Mouse (Mus musculus): ENCODE data around the gene Insrr. TPM values are rescaled to one million over a fixed set of nuclear protein-coding genes. Genes with fewer than 3 reads are reported as not detected.

The Insrr gene
- 0.13 and 0.97 TPM in 2 replicates for polyA plus RNA-seq (2014; fragmentation: Nextera tagmentation; extraction: Ambion mirVana)

DNA sequence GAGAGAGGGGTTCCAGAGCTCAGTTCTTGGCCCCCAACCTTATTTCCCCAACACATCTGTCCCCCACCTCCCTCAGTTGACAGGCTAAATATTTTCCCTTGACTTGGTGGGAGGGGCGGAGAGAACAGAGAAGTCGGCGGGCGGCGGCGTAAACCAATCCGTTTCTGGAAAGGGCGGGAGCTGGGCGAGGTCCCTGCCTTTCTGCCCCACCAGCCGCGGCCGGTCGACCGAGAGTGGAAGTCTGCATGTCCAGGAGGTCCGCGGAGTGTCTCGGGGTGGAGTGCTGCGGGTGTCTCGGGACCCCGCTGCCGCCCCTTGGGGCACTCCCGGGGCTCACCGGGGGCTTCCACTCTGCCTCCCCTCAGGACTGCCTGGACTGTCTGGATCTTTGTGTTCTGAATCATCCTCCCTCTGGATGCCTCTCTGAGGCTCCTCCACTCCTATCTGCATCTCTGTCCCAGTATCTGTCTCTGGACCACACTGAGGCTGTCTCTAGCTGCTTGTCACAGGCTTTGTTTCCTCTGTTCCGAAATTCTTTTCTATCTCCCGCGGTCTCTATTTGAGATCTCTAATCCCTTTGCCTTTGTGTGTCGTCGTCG, at the start of gene Insrr:
Gene Insrr, plus strand, starts transcription at position 216 of the 599 bp plus-strand sequence.
- no peak within 1 kb of the TSS for H3K27ac ChIP-seq (replicated peaks; ENCODE audit: low read depth, low read length)
- peak within 1 kb of the TSS; percentile 54 for H3K4me2 ChIP-seq (ENCODE audit: low read length)
- DNase-seq (no peak), ATAC-seq (ENCODE audit: low FRiP score, low TSS enrichment) (no peak)
- H3K27me3 ChIP-seq (ENCODE audit: control insufficient read depth, insufficient read depth, low read length), result peaks cover 68% of the 10 kb centered on the region
- 0 out of 2 replicates have a peak within 1 kb of the TSS, but pooled peaks have one; percentile 16 for H3K9ac ChIP-seq (replicated peaks; ENCODE audit: low read length)
- peak within 1 kb of the TSS; percentile 25 for H3K4me3 ChIP-seq (replicated peaks; ENCODE audit: low read depth, low read length)
- peaks cover 17% of the 10 kb centered on the region for H3K4me1 ChIP-seq (ENCODE audit: control insufficient read depth, insufficient read depth, low read length)
- WGBS, result under 1% methylated on average over 29 of the region's 29 CpGs
- no peaks in the 10 kb centered on the region for H3K36me3 ChIP-seq (ENCODE audit: control insufficient read depth, insufficient read depth, low read length)
- no peaks in the 10 kb centered on the region for H3K9me3 ChIP-seq (ENCODE audit: control insufficient read depth, low read length)

DNA sequence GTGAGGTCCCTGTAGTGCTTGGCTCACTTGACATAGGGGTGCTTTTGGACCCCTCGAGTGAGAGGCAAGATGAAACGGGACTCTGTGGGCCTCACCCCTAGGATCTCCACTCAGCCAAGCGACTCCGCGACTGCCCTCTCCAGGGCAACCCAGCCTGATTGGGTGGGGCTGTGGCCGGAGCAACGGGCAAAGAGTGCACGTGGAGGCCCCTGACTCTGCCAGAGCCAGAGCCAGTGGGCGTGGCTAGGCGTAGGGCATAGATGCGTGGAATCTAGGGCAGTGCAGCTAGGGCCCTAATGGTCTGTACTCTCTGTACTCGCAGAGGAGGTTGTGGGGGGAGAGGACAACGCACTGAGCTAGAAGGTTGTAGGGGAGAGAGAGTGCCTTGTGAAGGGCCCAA, 48.3 kb upstream of the Insrr start, which contains the start of gene Lrrc71:
Gene Lrrc71, minus strand, starts transcription at position 195 of the 400 bp plus-strand sequence.
- no peaks in the 10 kb centered on the region for H3K9me3 ChIP-seq (ENCODE audit: control insufficient read depth, low read length)
- H3K27ac ChIP-seq (replicated peaks; ENCODE audit: low read depth, low read length), result no peak within 1 kb of the TSS
- peaks cover 10% of the 10 kb centered on the region for H3K4me1 ChIP-seq (ENCODE audit: control insufficient read depth, insufficient read depth, low read length)
- H3K4me2 ChIP-seq (ENCODE audit: low read length), result no peak within 1 kb of the TSS
- H3K36me3 ChIP-seq (ENCODE audit: control insufficient read depth, insufficient read depth, low read length), result no peaks in the 10 kb centered on the region
- ATAC-seq (ENCODE audit: low FRiP score, low TSS enrichment) (no peak), DNase-seq (no peak)
- no peaks in the 10 kb centered on the region for H3K27me3 ChIP-seq (ENCODE audit: control insufficient read depth, insufficient read depth, low read length)
- no peak within 1 kb of the TSS for H3K4me3 ChIP-seq (replicated peaks; ENCODE audit: low read depth, low read length)
- H3K9ac ChIP-seq (replicated peaks; ENCODE audit: low read length), result no peak within 1 kb of the TSS
- 40% methylated on average over 13 of the region's 13 CpGs for WGBS

DNA sequence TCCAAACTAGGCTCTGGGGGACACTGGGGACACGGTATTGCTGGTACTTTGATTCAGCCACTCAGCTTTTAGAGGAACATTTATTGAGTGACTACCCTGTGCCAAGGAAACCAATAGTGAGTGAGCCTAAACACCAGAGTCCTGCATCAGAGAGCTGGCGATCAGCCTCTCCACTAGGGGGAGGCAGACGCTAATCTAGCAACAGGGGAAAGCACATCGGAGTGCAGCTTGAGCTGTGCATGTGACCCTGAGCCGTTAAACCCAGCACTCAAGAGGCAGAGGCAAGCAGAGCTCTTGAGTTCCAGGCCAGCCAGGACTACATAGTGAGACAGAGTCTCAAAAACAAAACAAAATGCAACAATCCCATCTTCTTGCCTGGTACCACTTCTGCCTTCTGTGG, 47.7 kb upstream of the Insrr start:
- H3K4me1 ChIP-seq (ENCODE audit: control insufficient read depth, insufficient read depth, low read length), result peaks cover 10% of the 10 kb centered on the region
- no peaks in the 10 kb centered on the region for H3K27me3 ChIP-seq (ENCODE audit: control insufficient read depth, insufficient read depth, low read length)
- WGBS, result 18% methylated on average over 5 of the region's 5 CpGs
- no peak overlapping the region for H3K9ac ChIP-seq (replicated peaks; ENCODE audit: low read length)
- no peak overlapping the region for H3K4me3 ChIP-seq (replicated peaks; ENCODE audit: low read depth, low read length)
- no peak overlapping the region for H3K4me2 ChIP-seq (ENCODE audit: low read length)
- H3K36me3 ChIP-seq (ENCODE audit: control insufficient read depth, insufficient read depth, low read length), result no peaks in the 10 kb centered on the region
- peak; percentile 54 for DNase-seq
- ATAC-seq (ENCODE audit: low FRiP score, low TSS enrichment), result no peak
- H3K9me3 ChIP-seq (ENCODE audit: control insufficient read depth, low read length), result no peaks in the 10 kb centered on the region
- no peak overlapping the region for H3K27ac ChIP-seq (replicated peaks; ENCODE audit: low read depth, low read length)

DNA sequence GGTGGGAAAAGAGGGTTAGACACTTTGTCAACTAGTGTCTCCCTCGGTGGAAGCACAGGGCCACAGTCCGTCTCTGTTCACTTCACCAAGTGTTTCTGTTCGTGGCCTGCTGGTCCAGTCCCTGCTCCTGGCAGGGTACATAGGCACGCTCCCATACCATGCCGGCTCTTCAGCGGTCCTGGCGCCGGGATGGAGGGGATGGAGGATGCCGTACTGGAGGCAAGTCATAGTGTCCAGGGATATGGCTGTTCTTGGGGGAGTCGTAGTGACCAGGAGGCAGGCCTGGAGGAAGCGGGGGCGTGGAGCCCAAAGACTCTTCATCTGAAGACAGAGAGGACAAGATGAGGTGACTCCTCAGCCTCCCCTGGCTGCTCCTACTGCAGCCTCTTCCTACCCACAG, 46.8 kb upstream of the Insrr start:
- no peaks in the 10 kb centered on the region for H3K9me3 ChIP-seq (ENCODE audit: control insufficient read depth, low read length)
- WGBS, result 91% methylated on average over 12 of the region's 12 CpGs
- no peaks in the 10 kb centered on the region for H3K27me3 ChIP-seq (ENCODE audit: control insufficient read depth, insufficient read depth, low read length)
- H3K4me1 ChIP-seq (ENCODE audit: control insufficient read depth, insufficient read depth, low read length), result peaks cover 10% of the 10 kb centered on the region
- H3K4me2 ChIP-seq (ENCODE audit: low read length), result no peak overlapping the region
- no peaks in the 10 kb centered on the region for H3K36me3 ChIP-seq (ENCODE audit: control insufficient read depth, insufficient read depth, low read length)
- no peak overlapping the region for H3K27ac ChIP-seq (replicated peaks; ENCODE audit: low read depth, low read length)
- no peak overlapping the region for H3K4me3 ChIP-seq (replicated peaks; ENCODE audit: low read depth, low read length)
- ATAC-seq (ENCODE audit: low FRiP score, low TSS enrichment) (no peak), DNase-seq (no peak)
- H3K9ac ChIP-seq (replicated peaks; ENCODE audit: low read length), result no peak overlapping the region

DNA sequence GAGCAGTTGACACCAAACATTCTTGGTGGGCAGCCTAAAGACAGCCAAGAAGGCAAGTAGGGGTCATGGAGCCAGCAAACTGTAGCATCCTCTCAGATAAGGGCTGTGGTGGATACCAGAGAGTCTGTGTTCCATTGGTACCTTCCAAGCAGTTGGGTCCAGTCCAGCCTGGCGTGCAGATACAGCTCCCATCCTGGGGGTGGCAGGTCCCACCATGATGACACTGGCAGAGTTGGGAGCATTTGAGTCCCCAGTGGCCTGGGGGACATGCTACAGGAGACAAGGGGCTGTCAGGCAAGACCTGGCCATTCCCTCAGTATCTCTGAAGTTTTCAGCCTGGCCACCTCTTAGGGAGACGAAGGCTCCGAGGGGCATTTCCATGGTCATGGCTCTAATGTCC, 44.2 kb upstream of the Insrr start:
- ATAC-seq (ENCODE audit: low FRiP score, low TSS enrichment) (no peak), DNase-seq (no peak)
- 83% methylated on average over 3 of the region's 3 CpGs for WGBS
- no peaks in the 10 kb centered on the region for H3K36me3 ChIP-seq (ENCODE audit: control insufficient read depth, insufficient read depth, low read length)
- no peak overlapping the region for H3K4me2 ChIP-seq (ENCODE audit: low read length)
- H3K9me3 ChIP-seq (ENCODE audit: control insufficient read depth, low read length), result no peaks in the 10 kb centered on the region
- H3K27ac ChIP-seq (replicated peaks; ENCODE audit: low read depth, low read length), result no peak overlapping the region
- H3K4me3 ChIP-seq (replicated peaks; ENCODE audit: low read depth, low read length), result no peak overlapping the region
- 0 out of 2 replicates have a peak, but pooled peaks cover 2% of the 10 kb centered on the region for H3K4me1 ChIP-seq (ENCODE audit: control insufficient read depth, insufficient read depth, low read length)
- H3K9ac ChIP-seq (replicated peaks; ENCODE audit: low read length), result no peak overlapping the region
- H3K27me3 ChIP-seq (ENCODE audit: control insufficient read depth, insufficient read depth, low read length), result 0 out of 2 replicates have a peak, but pooled peaks cover 4% of the 10 kb centered on the region

DNA sequence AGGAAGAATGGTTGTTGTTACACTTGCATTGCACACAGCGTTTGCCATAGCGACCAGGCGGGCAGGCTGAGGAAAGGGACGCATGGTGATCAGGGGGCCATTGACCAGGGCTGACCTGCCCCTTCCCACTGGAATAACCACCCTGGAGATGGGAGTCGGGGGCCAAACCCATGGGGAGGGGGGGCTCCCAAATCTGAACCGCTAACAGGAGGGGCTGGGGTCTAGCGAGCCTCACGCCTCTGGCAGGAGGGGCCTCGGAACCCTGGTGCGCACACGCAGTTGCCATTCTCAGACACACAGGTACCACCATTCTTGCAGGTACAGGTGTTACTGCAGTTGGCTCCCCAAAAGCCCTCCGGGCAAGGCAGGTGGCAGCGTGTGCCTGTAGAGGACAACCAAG, 42.9 kb upstream of the Insrr start:
- Histone ChIP-seq H3K9ac (replicated peaks; ENCODE audit: low read length) (no peak overlapping the region), H3K36me3 (ENCODE audit: control insufficient read depth, insufficient read depth, low read length) (no peaks in the 10 kb centered on the region), H3K27me3 (ENCODE audit: control insufficient read depth, insufficient read depth, low read length) (0 out of 2 replicates have a peak, but pooled peaks cover 4% of the 10 kb centered on the region), H3K4me1 (ENCODE audit: control insufficient read depth, insufficient read depth, low read length) (no peaks in the 10 kb centered on the region), H3K4me2 (ENCODE audit: low read length) (no peak overlapping the region), H3K27ac (replicated peaks; ENCODE audit: low read depth, low read length) (no peak overlapping the region), H3K4me3 (replicated peaks; ENCODE audit: low read depth, low read length) (no peak overlapping the region), H3K9me3 (ENCODE audit: control insufficient read depth, low read length) (no peaks in the 10 kb centered on the region)
- 81% methylated on average over 13 of the region's 13 CpGs for WGBS
- DNase-seq (no peak), ATAC-seq (ENCODE audit: low FRiP score, low TSS enrichment) (no peak)

DNA sequence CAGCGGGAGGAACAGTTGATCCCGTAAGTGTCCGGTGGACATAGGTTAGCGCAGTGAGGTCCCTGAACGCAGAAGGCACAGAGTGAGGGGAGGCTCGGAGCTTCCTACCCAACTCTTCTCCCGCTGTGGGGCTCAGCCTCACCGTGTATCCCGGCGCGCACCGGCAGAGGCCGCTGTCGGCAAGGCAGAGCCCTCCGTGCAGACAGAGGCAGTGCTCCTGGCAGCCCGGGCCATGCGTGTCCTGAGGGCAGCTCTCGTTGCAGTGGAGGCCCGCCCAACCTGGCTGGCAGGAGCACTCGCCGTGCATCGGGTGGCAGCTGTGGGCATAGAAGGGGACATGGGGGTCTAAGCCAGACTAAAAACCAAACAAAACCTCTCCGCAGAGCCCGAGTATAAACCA, 40.8 kb upstream of the Insrr start:
- DNase-seq (peak; percentile 90), ATAC-seq (ENCODE audit: low FRiP score, low TSS enrichment) (peak; percentile 85; the same call in 1 of the 2 replicates)
- peak overlapping the region; percentile 48 for H3K4me2 ChIP-seq (ENCODE audit: low read length)
- WGBS, result 2% methylated on average over 24 of the region's 24 CpGs
- no peak overlapping the region for H3K27ac ChIP-seq (replicated peaks; ENCODE audit: low read depth, low read length)
- H3K27me3 ChIP-seq (ENCODE audit: control insufficient read depth, insufficient read depth, low read length), result 0 out of 2 replicates have a peak, but pooled peaks cover 4% of the 10 kb centered on the region
- H3K9ac ChIP-seq (replicated peaks; ENCODE audit: low read length), result peak overlapping the region; percentile 21; the same call in 1 of the 2 replicates
- no peaks in the 10 kb centered on the region for H3K36me3 ChIP-seq (ENCODE audit: control insufficient read depth, insufficient read depth, low read length)
- H3K4me3 ChIP-seq (replicated peaks; ENCODE audit: low read depth, low read length), result peak overlapping the region; percentile 22
- no peaks in the 10 kb centered on the region for H3K9me3 ChIP-seq (ENCODE audit: control insufficient read depth, low read length)
- H3K4me1 ChIP-seq (ENCODE audit: control insufficient read depth, insufficient read depth, low read length), result no peaks in the 10 kb centered on the region

DNA sequence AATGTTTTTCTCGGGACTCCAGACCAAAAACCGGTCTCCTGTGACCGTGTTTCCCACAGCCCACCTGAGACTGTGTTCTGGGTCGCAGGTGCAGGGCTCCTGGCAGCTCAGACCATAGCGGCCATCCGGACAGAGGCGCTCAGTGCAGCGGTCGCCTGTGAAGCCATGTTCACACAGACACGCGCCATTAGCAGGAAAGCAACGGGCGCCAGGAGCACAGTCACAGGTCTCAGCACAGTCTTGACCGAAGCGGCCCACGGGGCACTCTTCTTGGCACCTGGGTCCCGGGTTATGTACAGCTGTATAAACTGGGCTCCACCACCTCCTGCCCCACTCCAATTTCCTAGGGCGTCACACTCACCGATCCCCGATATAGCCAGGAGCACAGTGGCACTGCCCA, 40.3 kb upstream of the Insrr start:
- H3K27me3 ChIP-seq (ENCODE audit: control insufficient read depth, insufficient read depth, low read length), result 0 out of 2 replicates have a peak, but pooled peaks cover 4% of the 10 kb centered on the region
- H3K4me1 ChIP-seq (ENCODE audit: control insufficient read depth, insufficient read depth, low read length), result no peaks in the 10 kb centered on the region
- DNase-seq (no peak), ATAC-seq (ENCODE audit: low FRiP score, low TSS enrichment) (no peak)
- no peaks in the 10 kb centered on the region for H3K36me3 ChIP-seq (ENCODE audit: control insufficient read depth, insufficient read depth, low read length)
- no peak overlapping the region for H3K27ac ChIP-seq (replicated peaks; ENCODE audit: low read depth, low read length)
- peak overlapping the region; percentile 21; the same call in 1 of the 2 replicates for H3K9ac ChIP-seq (replicated peaks; ENCODE audit: low read length)
- H3K4me3 ChIP-seq (replicated peaks; ENCODE audit: low read depth, low read length), result peak overlapping the region; percentile 22; the same call in 1 of the 2 replicates
- H3K4me2 ChIP-seq (ENCODE audit: low read length), result peak overlapping the region; percentile 48
- WGBS, result 49% methylated on average over 20 of the region's 20 CpGs
- no peaks in the 10 kb centered on the region for H3K9me3 ChIP-seq (ENCODE audit: control insufficient read depth, low read length)

DNA sequence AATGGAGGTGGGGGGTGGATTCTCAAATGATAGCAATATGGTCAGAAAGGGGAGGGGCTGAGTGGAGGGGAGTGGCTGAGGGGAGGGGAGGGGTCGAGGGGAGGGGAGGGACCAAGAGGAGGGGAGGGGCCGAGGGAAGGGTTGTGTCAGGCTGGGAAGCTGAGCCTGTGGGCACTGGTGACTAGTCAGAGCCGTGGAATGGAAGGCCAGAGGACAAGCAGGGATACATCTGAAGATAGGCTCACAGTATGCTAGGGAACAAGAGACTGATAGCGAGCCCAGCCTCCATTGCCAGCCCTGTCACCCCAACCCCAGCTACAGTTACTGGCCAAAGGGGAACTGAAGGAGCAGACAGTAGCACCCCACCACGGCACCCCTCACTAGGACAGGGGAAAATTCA, 38.1 kb upstream of the Insrr start:
- Histone ChIP-seq H3K9ac (replicated peaks; ENCODE audit: low read length) (no peak overlapping the region), H3K4me3 (replicated peaks; ENCODE audit: low read depth, low read length) (no peak overlapping the region), H3K36me3 (ENCODE audit: control insufficient read depth, insufficient read depth, low read length) (no peaks in the 10 kb centered on the region), H3K4me1 (ENCODE audit: control insufficient read depth, insufficient read depth, low read length) (no peaks in the 10 kb centered on the region), H3K27me3 (ENCODE audit: control insufficient read depth, insufficient read depth, low read length) (0 out of 2 replicates have a peak, but pooled peaks cover 4% of the 10 kb centered on the region), H3K4me2 (ENCODE audit: low read length) (no peak overlapping the region), H3K27ac (replicated peaks; ENCODE audit: low read depth, low read length) (no peak overlapping the region), H3K9me3 (ENCODE audit: control insufficient read depth, low read length) (no peaks in the 10 kb centered on the region)
- no peak for ATAC-seq (ENCODE audit: low FRiP score, low TSS enrichment)
- 39% methylated on average over 4 of the region's 5 CpGs for WGBS
- no peak for DNase-seq
